Mouse (Mus musculus): ENCODE data around the gene Gm12355.

Gm12355 gene

DNA sequence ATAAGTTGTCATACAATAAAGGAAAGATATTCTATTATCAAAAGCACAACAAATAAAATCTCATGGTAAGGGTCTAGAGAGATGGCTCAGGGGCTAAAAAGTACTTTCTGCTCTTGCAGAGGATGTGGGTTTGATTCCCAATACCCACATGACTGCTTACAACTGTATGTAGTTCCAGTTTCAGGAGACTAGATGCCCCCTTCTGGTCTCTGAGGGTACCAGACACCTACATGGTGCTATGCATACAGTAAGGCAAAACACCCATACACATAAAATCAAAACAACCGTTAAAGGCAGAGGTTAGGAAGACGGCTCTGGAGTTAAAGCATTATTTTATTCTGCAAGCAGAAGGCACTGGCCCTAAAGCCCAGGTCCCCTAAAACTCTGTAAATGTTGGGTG is 21.5 kb downstream of the Gm12355 start:
- intact Hi-C loops (cut with DNase I) = loop anchor here (10.0 kb wide), 1 partner anchor 51 kb away; no protein-coding TSS in a partner anchor

- intact Hi-C loops (cut with DNase I) = loop anchor here (10.0 kb wide), 1 partner anchor 53 kb away; no protein-coding TSS in a partner anchor
Observed at GRCm38 (mm10) chr11:98602090-98602690, 23.3 kb downstream of the Gm12355 start.

- intact Hi-C loops (cut with DNase I) = no loop called here
Observed at GRCm38 (mm10) chr11:98599291-98599690, 26.2 kb downstream of the Gm12355 start.

- intact Hi-C loops (cut with DNase I) = no loop called here
Observed at GRCm38 (mm10) chr11:98598851-98599290, 26.6 kb downstream of the Gm12355 start.

GRCm38 (mm10) chr11:98597991-98598390 is 27.5 kb downstream of the Gm12355 start, which contains the start of gene Lrrc3c:
Lrrc3c (plus strand) TSS chr11:98598291.
- intact Hi-C loops (cut with DNase I) = loop anchor here (2.0 kb wide), 1 partner anchor 43 kb away; no protein-coding TSS in a partner anchor

GRCm38 (mm10) chr11:98597363-98597762 is 28.1 kb downstream of the Gm12355 start:
- intact Hi-C loops (cut with DNase I) = loop anchor here (2.0 kb wide), 1 partner anchor 43 kb away; no protein-coding TSS in a partner anchor

- intact Hi-C loops (cut with DNase I) = loop anchor here (2.0 kb wide), 1 partner anchor 41 kb away; no protein-coding TSS in a partner anchor
Observed at GRCm38 (mm10) chr11:98595955-98596354, 29.5 kb downstream of the Gm12355 start.

- intact Hi-C loops (cut with DNase I) = no loop called here
Observed at GRCm38 (mm10) chr11:98595473-98595872, 30.0 kb downstream of the Gm12355 start.

GRCm38 (mm10) chr11:98595021-98595420 is 30.4 kb downstream of the Gm12355 start:
- intact Hi-C loops (cut with DNase I) = no loop called here

GRCm38 (mm10) chr11:98590548-98591445 is 34.7 kb downstream of the Gm12355 start:
- intact Hi-C loops (cut with DNase I) = no loop called here

DNA sequence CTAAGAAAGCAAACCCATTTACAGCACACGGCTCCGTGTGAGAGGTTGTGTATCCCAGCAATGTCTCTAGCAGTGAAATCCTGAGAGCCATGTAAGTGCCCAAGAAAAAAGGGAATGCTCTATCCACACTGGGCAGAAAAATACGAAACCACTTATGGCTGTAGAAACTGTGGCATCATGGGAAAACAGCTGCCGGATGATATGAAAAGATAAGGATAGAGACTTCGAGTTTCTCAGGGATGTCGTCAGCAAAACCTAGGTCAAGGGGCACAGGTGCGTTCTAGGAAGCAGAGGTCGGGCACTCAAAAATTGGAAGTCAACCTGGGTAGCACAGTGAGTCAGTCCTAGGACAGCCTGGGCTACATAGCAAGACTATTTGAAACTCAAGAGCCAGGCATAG is 36.2 kb downstream of the Gm12355 start:
- intact Hi-C loops (cut with DNase I) = no loop called here

DNA sequence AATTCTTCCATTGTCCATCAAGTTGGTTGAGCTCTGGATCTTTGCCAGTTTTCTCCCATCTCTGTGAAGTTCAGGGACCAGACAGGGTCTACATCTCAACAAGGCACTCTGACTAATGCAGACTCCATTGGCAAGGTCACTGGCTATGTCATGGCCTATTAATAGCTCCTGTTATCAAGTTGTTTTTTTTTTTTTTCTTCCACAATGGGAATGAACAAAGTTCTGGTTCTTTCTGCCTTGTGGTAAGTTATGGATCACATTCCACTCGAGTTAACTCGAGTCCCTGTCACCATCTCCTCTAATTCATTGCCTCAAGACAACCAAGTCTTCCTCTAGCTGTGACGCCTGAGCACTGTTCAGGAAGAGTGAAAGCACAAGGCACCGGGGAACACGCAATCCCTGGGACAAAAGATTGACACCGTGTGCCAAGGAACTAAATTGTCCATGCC is 36.6 kb downstream of the Gm12355 start:
- intact Hi-C loops (cut with DNase I) = no loop called here

DNA sequence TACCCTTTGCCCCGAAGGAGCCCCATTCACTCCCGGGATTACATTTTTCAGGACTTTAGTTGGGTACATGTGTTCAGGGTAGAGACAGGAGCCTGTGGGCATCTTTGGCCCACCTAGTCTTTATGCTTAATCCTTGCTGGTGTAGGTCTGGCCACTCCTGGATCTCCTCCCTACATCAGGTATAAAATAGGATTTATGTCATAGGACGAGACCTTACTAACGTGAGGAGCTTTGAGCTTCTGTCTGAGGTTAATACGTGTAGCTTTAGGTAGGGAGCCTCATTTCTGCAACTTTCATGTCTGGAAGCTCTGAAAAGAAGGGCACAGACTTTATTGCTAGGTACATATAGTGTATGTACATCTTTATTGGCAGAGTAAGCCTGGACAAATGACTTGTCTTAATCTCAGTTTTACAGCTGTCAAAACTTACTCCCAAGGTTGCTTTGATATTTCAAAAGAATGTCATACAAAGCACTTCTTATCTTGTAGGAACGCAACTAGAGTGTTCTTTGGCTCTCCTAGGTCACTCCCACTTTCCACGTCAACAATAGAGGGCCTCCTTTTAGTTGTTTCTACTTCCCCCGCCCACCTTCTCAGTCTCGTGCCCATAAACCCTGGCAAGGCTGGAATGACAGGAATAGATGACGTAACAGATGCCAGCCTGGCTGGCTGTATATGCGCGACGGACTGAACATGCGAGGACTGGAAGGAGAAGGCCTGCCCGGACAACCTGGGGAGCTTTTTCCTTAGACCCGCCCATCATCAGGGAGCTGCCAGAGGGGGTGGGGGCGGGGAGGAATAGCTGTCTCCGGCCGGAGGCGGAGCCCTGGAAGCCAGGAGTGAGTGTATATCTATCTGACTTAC is 37.5 kb downstream of the Gm12355 start:
- intact Hi-C loops (cut with DNase I) = no loop called here

DNA sequence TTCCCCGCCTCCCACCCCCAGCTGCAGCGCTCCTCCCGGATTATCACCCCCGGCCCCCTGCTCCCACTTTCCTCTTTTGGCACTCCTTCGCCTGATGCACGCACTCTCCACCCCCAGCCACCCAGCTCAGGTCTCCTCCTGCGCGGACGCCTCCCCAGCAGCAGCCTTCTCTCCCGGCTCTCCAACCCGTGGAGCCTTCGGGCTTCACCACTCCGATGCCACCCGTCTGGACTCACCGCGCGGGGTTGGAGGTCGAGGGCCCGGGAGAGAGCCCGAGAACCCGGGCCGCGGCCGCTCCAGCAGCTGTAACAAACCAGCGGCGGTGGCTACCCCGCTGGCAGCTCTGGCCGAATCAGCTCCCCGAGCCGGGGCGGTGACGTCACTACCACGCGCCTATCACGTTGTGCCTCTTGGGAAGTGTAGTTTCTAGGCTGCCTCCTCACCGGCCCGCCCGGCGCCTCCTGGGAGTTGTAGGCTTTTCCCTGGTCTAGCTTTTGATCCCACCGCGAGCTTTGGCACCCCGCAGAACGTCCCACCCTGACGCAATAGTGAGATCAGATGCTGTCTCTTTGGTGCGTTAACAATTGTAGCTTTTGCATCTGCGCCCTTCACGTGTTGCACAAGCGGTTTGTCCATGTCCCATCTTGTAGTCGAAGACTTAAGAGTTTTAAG is 38.4 kb downstream of the Gm12355 start, which contains the start of gene Ormdl3:
TSS of gene Ormdl3 (minus strand) at position 477 of the 672 bp plus-strand sequence.
- intact Hi-C loops (cut with DNase I) = no loop called here

- intact Hi-C loops (cut with DNase I) = no loop called here
Observed at GRCm38 (mm10) chr11:98586087-98586891, 39.2 kb downstream of the Gm12355 start.

GRCm38 (mm10) chr11:98584629-98585177 is 40.8 kb downstream of the Gm12355 start:
- intact Hi-C loops (cut with DNase I) = no loop called here

- intact Hi-C loops (cut with DNase I) = no loop called here
Observed at GRCm38 (mm10) chr11:98584146-98584545, 41.3 kb downstream of the Gm12355 start.

DNA sequence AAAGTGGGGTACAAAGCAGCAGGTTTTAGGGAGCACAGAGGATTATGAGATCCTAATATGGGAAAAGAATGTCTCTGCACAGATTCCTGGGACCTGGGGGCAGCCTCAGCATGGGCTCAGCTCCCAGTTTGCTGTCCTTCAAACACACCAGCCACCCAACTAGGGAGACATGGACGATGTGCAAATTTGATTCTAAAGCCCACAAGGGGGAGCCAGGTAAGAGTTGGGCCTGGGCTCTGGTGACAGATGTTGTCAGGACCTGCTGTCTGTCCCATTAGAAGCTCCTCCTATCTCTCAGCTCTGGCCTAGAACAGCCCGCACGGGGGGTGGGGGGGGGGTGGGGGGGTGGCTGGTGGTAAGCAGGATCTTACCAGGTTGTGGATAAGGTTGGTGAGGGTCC is 41.9 kb downstream of the Gm12355 start:
- intact Hi-C loops (cut with DNase I) = no loop called here

DNA sequence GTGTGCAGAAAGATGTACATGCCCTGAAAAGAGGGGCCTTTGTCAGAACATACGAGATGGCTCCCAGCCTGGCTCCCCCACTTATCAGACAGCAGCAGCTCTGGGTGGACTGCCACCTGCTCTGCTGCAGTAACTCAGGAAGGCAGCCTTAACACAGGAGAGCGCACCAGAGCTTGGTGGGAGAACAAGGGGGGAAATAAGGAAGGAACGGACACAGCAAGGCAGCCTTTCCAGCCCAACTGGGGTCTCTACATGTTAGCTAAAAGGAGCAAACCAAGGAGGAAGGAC is 42.3 kb downstream of the Gm12355 start:
- intact Hi-C loops (cut with DNase I) = no loop called here
